Mouse (Mus musculus) monocyte, adult 5-6 weeks (primary cell): ENCODE measurements around the gene Gm20604. TPM values are rescaled to one million over a fixed set of nuclear protein-coding genes. Genes with fewer than 3 reads are reported as not detected.
A peak's percentile ranks its signal among the peaks of the same experiment; 100 is the strongest.

Source experiments
- ATAC-seq: fragments of 153-309, 156-312 bp; replicated peaks from 2 replicates; pipeline ENCODE4 v1.8.0; 2017; ENCODE audit warnings: mild to moderate bottlenecking; ENCODE audit not compliant: low TSS enrichment, insufficient number of reproducible peaks, severe bottlenecking, poor library complexity, low FRiP score
- total RNA-seq: library from RNA; stranded (forward); fragments of 200-1000, 200-491, 200-594 nt; gene quantifications from 3 replicates; pipeline ENCODE4 v1.2.3, GENCODE M21; 2017

Gm20604 gene
- total RNA-seq, 1 experiment from 2014 or later: 2.5 TPM

DNA sequence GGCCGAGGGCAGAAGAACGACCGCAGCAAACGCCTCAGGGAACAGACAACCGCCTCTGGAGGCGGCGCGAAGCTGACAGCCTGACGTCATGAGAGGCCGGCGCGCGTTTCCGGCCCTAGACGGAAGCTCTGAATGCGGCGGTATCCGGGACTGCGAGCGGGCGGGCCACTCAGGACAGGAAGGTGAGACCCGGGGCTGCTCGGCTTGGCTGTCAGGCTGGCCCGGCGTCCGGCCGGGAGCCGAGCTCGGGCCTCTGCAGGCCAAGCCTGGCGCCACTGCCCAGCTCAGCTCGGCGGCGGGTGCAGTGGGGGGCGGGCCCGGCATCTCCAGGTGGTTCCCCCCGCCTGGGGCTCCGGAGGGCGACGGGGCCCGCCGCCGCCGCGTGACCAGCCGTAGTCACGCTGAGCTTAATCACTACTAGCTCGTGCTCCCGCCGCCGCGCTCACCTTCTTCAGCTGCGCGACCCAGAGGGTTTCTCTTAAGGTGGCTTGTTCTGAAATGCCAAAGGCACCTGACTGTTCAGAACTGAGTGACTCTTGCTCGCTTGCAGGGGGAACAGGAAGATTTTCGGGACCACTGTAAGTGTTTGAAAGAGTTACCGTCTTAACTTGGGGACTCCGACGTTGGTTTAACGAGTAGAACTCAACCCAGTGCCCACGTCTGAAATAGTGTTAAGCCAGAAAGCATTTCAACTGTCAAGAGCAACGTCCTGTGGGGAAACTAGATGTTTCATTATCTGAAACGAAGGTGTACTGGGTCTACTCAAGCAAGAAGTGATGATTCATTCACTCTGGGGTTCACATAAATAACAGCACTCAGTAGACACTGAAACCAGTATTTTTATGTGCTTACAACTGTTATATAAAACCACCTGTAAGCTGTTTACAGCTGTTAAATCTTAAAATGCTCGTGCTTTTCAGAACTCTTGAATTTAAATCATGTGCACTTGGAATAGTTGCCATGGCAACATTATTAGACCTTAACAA, 14.6 kb downstream of the Gm20604 start, which contains the start of the genes Moap1 and Tmem251:
Moap1 (minus strand) TSS at position 73 of the 986 bp plus-strand sequence.
Tmem251 (plus strand) TSS at position 174 of the 986 bp plus-strand sequence.
- ATAC-seq: peak; percentile 82

DNA sequence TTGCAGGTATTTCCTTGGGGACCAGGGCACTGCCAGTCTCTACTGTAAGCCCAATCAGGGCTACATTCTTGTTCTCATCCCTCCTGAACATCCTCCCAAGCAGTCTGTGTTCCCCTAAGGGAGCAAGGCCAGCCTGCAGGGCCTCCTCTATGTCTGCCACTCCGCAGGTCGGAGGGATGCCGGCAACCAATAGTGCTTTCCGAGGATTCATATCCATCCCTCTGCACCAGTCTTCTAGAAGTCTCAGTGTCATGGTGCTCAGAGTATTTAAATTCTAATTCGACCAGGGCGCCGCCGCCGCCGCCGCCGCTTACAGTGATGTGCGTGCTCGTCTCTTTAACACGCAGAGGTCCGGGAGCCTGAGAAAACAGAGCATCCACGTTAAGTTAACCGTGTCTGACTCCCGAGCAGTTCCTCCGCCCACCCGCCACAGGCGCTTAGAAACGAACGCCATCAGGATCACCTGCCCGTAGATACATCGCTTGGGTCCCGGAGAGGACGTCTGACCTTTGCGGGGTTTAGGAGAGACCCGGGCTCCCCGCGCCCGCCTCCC, 15.4 kb downstream of the Gm20604 start:
- ATAC-seq: no peak; the same call in 1 of the 2 replicates

DNA sequence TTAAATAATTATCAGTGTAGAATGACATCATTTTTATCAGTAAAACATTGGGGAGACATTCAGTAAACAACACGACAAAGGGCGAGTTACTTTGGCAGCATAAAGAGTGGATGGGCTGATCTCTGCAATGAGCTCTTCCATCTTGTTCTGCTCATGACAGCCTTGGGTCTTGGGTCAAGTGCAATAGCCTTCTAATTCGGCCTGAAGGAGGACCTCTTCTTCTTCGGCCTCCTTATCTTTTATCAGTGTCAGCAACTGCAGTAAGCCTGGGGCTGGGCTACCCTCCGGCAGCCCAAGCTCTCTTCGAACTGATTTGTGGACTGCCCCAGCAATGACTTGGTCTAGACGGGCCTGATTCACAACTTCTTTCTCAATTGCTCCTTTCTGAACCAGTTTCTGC, 16.4 kb downstream of the Gm20604 start:
- no peak for ATAC-seq

DNA sequence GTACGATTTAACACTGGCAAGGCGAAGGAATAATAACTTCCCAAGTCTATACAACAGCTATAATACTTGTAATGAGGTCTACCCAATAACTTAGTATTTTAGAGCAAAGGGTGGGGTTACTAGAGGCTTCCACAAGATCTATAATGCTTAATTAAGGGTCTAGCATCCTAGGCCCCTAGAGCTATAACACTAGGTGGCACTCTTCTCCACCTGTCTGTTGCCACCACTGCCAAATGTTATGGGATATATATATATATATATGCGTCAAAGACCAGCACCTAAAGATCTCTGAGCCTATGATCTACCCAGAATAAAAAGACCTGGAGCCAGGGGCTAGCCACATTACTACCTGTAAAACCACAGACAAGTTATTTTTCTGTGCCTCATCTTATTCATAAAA, 18.2 kb downstream of the Gm20604 start:
- ATAC-seq: no peak

DNA sequence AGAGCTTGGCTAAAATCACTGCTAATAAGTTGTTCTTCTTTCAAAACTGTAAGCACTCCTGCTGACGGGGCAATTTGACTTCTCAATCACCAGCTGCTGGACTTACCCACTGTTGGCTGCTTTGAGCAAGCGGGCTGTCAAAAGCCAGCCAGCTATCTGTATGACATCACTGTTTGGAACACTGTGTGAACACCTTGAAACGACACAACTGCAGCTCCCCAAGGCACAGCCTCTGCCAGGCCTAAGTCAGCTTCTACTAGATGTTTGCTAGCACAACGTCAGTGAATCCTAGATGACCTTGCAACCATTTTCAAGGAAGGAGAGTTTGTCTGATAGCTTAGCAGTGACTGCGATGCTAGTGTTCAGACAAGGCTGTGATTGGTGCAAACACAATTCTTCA, 19.4 kb downstream of the Gm20604 start:
- ATAC-seq: no peak

DNA sequence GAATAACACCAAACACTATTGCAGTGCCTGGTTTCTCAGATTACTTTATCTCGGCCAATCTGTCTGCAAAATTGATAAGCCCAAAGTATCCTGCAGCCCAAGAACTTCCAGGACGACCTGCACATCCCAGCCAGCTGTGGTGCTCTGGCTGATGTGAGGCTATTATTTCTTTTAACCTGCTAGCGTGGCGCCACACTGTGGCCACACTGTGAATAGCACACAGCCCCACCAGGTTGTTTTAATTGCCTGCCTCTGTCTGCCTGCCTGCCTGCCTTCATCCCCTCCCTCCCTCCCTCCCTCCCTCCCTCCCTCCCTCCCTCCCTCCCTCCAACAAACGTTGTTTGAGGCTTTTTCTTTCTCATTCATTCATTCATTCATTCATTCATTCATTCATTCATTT, 25.1 kb downstream of the Gm20604 start:
- peak; percentile 85 for ATAC-seq

DNA sequence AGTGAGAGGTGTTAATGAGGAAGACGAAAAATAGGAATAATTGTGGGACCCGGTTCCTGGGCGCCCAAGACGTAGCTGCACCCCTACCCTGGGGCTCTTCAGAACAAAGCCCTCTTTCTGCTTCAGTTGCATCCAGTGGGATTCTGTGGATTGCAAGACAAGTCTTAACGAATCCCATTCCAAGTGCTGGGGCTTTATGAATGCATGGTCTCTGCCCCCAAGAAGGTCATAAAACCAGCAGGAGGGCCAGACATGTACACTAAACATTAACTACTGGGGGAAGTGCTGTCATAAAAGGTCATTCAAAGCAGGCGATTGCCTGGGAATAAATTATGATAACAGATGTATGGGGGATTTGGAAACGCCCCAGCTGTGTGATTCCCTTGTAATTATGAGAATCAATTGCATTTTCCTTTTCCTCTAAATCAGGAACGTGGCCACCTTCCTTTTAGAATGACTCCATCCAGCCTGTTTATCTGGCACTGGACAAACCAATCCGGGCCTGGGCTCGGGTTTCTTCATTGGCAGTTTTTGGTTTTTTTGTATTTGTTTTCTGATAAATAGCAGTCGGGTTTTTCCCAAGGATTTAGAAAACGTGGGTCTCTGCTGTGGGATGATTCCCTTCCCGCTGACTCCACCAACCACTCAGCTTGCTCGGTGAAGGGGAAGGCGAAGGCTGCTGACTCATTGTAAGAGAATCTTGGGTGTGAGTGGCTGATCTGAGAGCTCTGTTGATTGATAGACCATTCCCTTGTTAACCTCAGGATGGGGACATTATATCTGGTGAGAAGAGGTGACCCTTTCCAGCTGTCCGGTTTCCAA, 27.5 kb downstream of the Gm20604 start:
- ATAC-seq: no peak

DNA sequence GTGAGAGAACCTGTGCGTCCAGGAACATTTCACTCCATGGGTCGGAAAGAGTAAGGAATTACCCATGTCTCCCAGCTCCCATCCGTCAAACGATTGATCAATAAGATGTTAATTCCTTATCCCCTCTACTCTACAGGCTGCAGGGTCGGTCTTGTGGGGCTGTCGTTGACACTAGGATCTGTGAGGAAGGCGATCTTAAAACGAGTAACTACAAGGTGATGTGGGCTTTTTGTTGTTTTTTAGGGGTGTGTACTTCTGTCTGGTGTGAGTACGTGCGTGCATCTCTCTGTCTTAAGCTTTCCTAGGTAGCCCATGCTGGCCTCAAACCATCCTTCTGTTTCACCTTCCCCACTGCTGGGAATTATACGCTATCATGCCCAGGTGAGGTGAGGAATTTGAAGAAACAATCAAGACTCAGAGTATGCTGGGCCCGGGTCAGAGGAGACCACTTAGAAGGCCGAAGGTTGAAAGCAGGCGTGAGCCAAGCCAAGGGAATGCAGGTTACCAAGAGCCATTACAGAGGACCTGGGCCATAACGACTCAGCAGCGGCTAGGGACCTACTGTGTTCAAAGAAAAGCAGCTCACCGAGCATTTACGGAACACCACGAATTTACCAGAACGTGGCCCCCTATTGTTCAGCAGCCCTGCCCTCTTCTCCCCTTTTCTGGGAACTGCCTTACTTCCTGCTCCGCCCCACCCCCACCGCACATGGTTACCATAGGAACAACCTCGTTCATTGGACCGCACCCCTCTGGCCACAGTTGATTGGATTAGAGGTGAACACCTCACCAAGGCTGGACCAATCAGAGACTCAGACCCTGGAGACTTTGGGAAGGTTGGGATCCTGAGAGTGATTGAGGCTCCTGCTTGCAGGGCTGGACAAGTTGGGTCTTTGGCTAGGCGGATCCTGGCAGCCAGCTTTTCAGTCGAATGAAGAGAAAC, 28.3 kb downstream of the Gm20604 start:
- ATAC-seq: peak; percentile 54; the same call in 1 of the 2 replicates

DNA sequence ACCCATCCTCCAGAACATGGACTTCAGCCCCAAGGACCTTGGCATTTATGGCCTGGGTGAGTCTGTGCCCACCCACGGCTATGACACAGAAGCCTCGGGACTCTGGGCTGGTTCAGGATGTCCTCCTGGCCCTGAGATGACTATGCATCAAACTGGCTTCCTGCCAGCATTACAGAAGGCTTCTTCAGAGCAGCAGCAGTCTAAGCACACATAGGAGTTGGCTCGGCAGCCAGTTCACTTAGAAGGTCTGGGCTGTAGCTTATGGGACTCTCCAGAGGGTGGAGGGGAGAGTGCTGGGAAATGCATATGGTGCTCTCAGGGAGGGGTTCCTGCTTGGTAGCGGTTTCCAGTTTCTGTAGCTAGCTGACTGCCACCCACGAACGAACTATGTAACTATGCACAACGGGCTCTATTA, 32.7 kb downstream of the Gm20604 start:
- no peak for ATAC-seq

DNA sequence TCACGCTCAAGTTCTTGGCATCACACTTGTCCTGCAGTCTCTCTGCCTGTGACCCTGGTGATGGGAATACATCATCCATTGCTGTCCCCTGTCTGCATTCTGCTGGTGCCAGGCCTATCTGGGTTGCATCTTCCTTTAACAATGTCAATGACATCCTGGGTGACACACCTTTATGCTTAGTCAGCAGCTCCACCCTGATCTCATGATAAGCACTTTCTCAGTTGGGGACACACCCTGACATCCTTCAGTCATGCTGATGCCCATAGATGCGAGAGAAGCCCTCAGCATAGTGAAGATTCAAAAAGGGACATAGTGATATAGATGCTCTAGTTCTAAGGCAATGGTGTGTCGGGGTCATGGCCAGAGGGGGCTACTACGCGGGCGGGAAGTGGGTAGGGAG, 33.3 kb downstream of the Gm20604 start:
- no peak for ATAC-seq

DNA sequence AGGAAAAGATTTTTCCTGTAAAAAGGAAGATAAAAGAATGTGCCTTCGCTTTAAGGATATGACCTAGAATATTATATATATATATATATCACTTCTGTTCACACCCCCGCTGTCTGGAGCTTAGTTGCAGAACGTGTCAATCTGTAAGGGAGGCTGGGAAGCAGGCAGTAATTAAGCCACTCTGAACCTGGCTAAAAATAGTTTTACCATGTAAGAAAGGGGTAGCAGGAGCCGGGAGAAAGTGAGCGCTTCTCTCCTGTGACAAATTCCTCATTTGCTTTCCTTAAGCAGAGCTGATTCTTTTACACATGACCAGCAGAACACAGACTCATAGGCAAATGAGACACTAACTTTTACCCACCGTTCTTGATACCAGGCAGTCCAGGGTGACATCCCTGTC, 34.6 kb downstream of the Gm20604 start:
- ATAC-seq: no peak

DNA sequence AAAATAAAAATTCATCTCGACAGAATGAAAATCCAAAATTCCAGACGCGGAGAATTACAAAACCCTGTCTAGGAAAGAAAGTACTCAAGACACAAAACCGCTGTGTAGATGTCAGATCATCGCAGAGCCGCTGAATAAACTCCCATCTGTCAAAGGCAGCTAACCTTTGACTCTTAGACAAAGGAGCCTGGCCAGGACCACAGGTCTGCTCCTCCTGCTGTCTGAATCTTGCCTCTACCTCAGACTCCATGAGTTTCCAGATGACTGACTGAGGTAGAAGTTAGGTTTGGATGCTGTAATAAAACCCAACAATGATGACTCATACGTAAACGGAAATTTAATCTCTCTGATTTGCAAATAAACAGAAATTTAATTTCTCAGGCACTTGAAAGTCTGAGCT, 35.5 kb downstream of the Gm20604 start:
- no peak for ATAC-seq

DNA sequence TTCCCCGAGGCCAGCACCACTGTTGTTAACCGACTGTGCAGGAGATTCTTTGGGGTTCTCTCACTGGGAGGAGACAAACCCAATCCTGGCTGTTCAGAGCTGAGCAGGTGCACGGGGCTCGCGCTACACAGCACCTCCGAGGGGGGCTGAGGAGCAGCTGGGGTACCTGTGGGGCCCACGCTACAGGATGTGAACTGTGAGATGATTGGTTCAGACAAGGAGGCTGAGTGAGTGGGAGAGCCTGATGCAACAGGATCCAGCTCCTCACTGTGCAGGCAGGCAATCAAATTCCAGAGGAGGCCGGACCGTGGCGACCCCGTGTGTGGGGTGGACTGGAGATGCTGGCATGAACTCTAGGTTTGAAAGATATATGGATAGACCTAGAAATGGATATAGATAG, 36.0 kb downstream of the Gm20604 start:
- no peak for ATAC-seq

DNA sequence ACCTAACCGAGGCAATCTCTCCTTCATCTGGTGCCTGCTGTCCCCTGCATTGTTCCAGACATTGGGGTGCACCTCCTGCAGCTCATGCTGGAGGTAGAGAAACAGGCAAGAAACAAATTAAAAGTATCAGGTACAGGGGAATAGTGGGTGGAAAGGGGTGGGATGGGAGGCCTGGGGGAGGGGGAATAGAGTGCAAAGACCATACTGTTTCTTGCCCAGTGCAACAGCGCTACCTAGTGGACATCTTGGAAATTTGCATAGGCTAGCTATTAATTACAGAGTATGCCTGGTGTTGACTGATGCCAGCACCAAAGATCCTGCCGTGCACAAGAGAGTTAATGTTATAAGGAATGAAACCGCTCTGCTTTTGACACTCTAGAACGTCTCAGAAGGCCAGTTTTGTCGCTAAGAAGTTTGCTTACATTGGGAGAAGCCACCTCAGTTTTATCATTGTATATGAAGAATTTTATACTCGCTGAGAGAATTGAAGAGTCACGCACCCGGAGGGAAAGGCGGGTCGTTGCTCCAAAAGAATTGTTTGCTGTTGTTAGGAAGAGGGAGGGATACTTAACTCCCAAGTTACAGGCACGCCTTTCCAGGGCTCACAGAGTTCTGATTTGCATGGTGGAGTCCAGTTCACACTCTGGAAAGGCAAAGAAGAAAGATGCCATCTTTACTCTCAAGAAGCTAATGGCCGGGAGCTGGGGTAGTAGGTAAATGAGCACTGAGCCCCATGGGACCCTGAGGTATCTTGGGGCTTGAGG, 38.7 kb downstream of the Gm20604 start:
- ATAC-seq: peak; percentile 59; the same call in 1 of the 2 replicates

DNA sequence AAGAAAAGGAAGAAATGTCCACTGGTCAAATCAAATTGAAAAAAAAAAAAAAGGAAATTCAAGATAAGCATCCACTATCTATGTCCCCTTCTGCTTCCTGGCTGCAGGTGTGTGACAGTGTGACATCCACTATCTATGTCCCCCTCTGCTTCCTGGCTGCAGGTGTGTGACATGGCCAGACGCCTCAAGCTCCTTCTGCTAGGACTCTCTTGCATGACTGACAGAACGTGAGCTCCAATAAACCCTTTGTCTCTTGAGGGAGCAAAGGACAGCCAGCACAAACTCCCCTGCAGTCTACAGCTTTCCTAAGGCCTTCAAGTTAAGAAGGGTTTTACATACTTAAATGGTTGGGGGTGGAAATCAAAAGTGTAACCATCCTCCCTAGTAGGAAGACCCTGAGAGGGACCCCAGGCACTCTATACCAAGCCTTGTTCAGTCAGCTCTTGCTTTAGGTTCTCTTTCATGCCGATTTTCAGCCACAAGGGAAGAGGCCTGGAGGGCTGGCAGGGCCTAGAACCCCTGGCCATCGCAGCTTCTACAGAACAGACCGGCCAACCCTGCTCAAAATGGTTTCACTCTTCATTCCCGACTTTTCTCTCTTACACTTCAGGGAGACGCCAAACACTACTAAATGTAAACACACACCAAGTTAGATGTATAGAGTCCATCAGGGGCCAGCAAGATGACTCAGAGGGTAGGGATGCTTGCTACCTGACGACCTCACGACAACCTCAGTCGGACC, 43.6 kb downstream of the Gm20604 start:
- ATAC-seq: no peak

DNA sequence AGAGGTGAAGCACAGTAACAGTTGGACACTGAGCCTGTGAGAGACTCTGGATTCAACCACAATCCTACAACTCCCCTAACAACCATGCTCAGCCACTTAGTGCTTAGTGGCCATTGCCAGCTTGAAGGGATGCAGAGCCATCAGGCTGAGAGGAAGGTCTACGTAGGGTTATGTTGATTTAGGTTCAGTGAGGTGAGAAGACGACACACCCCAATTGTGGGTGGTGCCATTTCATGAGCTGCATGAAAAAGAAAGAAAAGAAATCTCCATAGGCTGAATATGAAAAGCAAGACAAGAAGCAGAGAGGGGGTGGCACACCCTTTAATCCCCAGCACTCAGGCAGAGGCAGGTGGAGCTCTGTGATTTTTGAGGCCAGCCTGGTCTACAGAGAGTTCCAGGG, 44.4 kb downstream of the Gm20604 start:
- no peak for ATAC-seq
